Mouse (Mus musculus): Measurements from ENCODE around the gene Rnls. TPM values are rescaled to one million over a fixed set of nuclear protein-coding genes. Genes with fewer than 3 reads are reported as not detected.
A peak's percentile ranks its signal among the peaks of the same experiment; 100 is the strongest.

Rnls gene
- polyA plus RNA-seq, 2 experiments = 1.0 to 7.3 TPM

DNA sequence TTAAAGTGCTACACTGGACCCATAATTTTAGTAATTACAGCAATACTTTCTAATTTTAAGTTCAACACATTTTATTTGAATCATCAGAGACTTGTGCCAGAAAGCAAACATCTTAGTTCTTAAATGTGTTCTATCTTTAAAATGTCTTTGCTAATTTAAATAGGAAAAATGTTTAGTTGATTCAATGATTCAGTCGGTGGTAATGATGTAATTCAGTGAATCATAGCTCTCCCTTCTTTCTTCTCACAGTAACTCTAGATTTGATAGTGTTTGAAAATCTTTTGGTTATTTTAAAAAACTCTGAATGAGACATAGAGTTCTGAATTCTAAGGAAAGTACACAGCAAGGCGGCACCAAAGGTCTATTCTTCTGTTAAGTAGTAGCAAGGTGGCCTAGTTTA, 23.3 kb downstream of the Rnls start:
- no peak overlapping the region for H3K4me2 ChIP-seq (replicated peaks; ENCODE audit: low read depth, low read length, severe bottlenecking)
- H3K27ac ChIP-seq (replicated peaks; ENCODE audit: low read depth, low read length) = no peak overlapping the region
- 81% methylated on average over 2 of the region's 2 CpGs for WGBS
- no peak for TF ChIP-seq POLR2A (IDR thresholded peaks at IDR 0.05; ENCODE audit: borderline replicate concordance, extremely low read depth, insufficient read depth, insufficient read length)
- DNase-seq (ENCODE audit: low spot score) = no peak
- H3K4me3 ChIP-seq (replicated peaks; ENCODE audit: low read length) = no peak overlapping the region
- H3K27me3 ChIP-seq (ENCODE audit: control insufficient read depth, insufficient read depth, low read length) = no peaks in the 10 kb centered on the region
- H3K9ac ChIP-seq (ENCODE audit: low read depth, low read length, severe bottlenecking) = no peak overlapping the region
- no peak for ATAC-seq (ENCODE audit: low FRiP score, low read depth)
- no peaks in the 10 kb centered on the region for H3K36me3 ChIP-seq (ENCODE audit: control insufficient read depth, insufficient read depth, low read length)
- H3K4me1 ChIP-seq (ENCODE audit: control insufficient read depth, insufficient read depth, low read length) = no peaks in the 10 kb centered on the region
- no peaks in the 10 kb centered on the region for H3K9me3 ChIP-seq (ENCODE audit: control insufficient read depth, low read length)

DNA sequence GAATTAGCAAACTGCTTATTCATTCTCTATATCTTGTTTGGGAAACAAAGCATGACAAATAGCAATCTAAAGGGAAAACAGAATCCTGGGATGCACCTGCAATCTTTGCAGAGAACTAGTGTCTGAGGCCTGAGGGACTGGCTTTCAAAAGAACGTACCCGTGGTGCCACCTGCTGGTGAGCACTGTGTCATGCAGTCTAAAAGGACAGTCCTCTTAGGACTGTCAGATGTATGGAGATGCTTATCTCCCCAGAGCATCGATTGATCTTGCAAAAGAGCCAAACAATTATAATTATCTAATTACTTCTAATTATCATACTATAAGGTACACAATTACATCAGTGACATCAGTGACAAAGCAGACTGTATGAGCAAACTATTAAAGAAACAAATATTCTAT, 25.4 kb downstream of the Rnls start:
- WGBS = 5% methylated on average over 3 of the region's 3 CpGs
- peak; percentile 68; the same call in 1 of the 2 replicates for ATAC-seq (ENCODE audit: low FRiP score, low read depth)
- Histone ChIP-seq H3K9me3 (ENCODE audit: control insufficient read depth, low read length) (no peaks in the 10 kb centered on the region), H3K27me3 (ENCODE audit: control insufficient read depth, insufficient read depth, low read length) (no peaks in the 10 kb centered on the region), H3K4me3 (replicated peaks; ENCODE audit: low read length) (no peak overlapping the region), H3K9ac (ENCODE audit: low read depth, low read length, severe bottlenecking) (no peak overlapping the region), H3K4me2 (replicated peaks; ENCODE audit: low read depth, low read length, severe bottlenecking) (no peak overlapping the region), H3K27ac (replicated peaks; ENCODE audit: low read depth, low read length) (no peak overlapping the region), H3K36me3 (ENCODE audit: control insufficient read depth, insufficient read depth, low read length) (no peaks in the 10 kb centered on the region), H3K4me1 (ENCODE audit: control insufficient read depth, insufficient read depth, low read length) (no peaks in the 10 kb centered on the region)
- no peak for TF ChIP-seq POLR2A (IDR thresholded peaks at IDR 0.05; ENCODE audit: borderline replicate concordance, extremely low read depth, insufficient read depth, insufficient read length)
- DNase-seq (ENCODE audit: low spot score) = peak; percentile 68

DNA sequence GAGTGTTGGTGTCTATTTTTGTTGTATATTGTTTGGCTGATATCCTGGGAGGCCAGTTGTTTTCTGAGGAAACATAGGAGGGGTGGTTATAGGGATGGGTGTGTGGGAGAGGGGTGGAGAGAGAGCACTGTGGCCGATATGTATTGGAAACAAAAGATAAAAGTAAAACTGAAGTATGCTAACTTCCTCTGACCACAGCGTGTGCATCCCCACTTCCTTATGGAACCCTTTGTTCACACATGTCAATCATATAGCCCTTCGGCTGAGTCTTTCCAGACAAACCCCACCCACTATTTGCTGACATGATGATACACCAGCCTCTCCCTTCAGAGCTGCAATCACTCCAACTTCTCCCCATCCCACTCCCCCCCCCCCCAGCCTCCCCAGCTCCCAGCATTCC, 35.1 kb downstream of the Rnls start:
- Histone ChIP-seq H3K4me3 (replicated peaks; ENCODE audit: low read length) (no peak overlapping the region), H3K4me1 (ENCODE audit: control insufficient read depth, insufficient read depth, low read length) (no peaks in the 10 kb centered on the region), H3K9ac (ENCODE audit: low read depth, low read length, severe bottlenecking) (no peak overlapping the region), H3K27ac (replicated peaks; ENCODE audit: low read depth, low read length) (no peak overlapping the region), H3K36me3 (ENCODE audit: control insufficient read depth, insufficient read depth, low read length) (no peaks in the 10 kb centered on the region), H3K4me2 (replicated peaks; ENCODE audit: low read depth, low read length, severe bottlenecking) (no peak overlapping the region), H3K9me3 (ENCODE audit: control insufficient read depth, low read length) (no peaks in the 10 kb centered on the region), H3K27me3 (ENCODE audit: control insufficient read depth, insufficient read depth, low read length) (no peaks in the 10 kb centered on the region)
- no peak for TF ChIP-seq POLR2A (IDR thresholded peaks at IDR 0.05; ENCODE audit: borderline replicate concordance, extremely low read depth, insufficient read depth, insufficient read length)
- 70% methylated on average over 3 of the region's 3 CpGs for WGBS
- no peak for DNase-seq (ENCODE audit: low spot score)
- ATAC-seq (ENCODE audit: low FRiP score, low read depth) = no peak

DNA sequence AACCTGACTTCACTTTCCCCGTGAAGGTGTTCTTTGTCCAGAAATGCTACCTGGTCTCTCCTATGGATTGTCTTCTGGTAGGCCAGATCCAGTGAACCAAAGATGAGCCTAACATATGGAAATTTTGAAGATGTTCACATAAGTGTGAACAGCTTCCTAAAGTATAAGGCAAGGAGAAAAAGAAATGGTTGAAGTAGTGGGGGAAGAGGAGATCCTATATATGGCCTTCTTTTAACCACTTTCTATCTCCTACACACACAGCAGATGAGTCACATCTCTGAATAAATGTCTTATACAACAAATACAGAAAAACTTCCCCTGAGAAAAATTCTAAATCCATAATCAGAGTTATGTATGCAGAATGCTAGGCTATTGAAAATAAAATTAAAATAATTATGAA, 52.0 kb downstream of the Rnls start:
- ATAC-seq (ENCODE audit: low FRiP score, low read depth) (no peak), DNase-seq (ENCODE audit: low spot score) (no peak)
- TF ChIP-seq POLR2A (IDR thresholded peaks at IDR 0.05; ENCODE audit: borderline replicate concordance, extremely low read depth, insufficient read depth, insufficient read length) = no peak
- Histone ChIP-seq H3K36me3 (ENCODE audit: control insufficient read depth, insufficient read depth, low read length) (no peaks in the 10 kb centered on the region), H3K4me2 (replicated peaks; ENCODE audit: low read depth, low read length, severe bottlenecking) (no peak overlapping the region), H3K9me3 (ENCODE audit: control insufficient read depth, low read length) (no peaks in the 10 kb centered on the region), H3K9ac (ENCODE audit: low read depth, low read length, severe bottlenecking) (no peak overlapping the region), H3K27ac (replicated peaks; ENCODE audit: low read depth, low read length) (no peak overlapping the region), H3K27me3 (ENCODE audit: control insufficient read depth, insufficient read depth, low read length) (no peaks in the 10 kb centered on the region), H3K4me1 (ENCODE audit: control insufficient read depth, insufficient read depth, low read length) (no peaks in the 10 kb centered on the region), H3K4me3 (replicated peaks; ENCODE audit: low read length) (no peak overlapping the region)
- 89% methylated on average over 1 of the region's 1 CpGs for WGBS

DNA sequence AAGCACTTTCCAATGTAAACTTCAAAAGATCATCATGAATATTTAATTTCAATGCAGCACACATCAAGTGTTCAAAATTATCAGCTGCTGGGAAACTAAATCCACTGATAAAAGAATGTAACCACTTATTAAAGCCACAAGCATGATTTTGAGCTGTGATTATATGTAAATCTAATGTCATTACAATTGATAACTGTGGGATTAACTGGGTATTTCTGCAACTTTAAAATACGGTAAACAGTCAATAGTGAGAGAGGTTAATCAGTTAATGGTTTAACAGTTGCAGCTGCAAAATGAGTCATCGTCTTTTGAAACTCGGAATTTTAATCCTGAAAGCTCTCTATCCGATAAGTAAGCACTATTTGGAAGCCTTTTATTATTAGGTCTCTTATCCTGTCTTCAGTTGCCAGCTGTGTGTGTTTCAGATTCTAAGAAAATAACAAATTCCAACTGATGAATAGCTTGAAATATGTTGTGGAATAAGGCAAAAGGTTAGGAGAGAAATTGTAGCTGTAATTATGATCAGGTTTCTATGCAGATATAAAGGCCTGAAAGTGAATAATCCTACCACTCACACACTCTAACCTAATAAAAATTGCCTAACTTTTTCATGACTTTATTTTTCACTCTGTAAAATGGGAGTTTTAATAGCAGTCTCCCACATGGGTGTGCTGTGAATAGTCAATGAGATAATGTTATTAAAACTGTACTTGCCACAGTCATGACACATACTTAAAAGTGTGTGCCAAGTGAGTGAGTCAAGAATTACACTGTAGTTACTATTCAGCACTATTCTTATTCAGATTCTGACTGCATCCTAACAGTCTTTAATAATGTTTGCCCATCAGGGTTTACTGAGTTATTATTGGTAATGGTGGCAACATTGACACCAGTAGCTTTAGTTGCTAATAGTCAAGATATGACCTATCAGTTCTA, 65.1 kb downstream of the Rnls start:
- H3K9ac ChIP-seq (ENCODE audit: low read depth, low read length, severe bottlenecking) = no peak overlapping the region
- DNase-seq (ENCODE audit: low spot score) = no peak
- no peaks in the 10 kb centered on the region for H3K27me3 ChIP-seq (ENCODE audit: control insufficient read depth, insufficient read depth, low read length)
- ATAC-seq (ENCODE audit: low FRiP score, low read depth) = no peak
- WGBS = 75% methylated on average over 4 of the region's 4 CpGs
- H3K4me2 ChIP-seq (replicated peaks; ENCODE audit: low read depth, low read length, severe bottlenecking) = no peak overlapping the region
- no peaks in the 10 kb centered on the region for H3K9me3 ChIP-seq (ENCODE audit: control insufficient read depth, low read length)
- H3K4me3 ChIP-seq (replicated peaks; ENCODE audit: low read length) = no peak overlapping the region
- no peaks in the 10 kb centered on the region for H3K4me1 ChIP-seq (ENCODE audit: control insufficient read depth, insufficient read depth, low read length)
- no peak overlapping the region for H3K27ac ChIP-seq (replicated peaks; ENCODE audit: low read depth, low read length)
- no peaks in the 10 kb centered on the region for H3K36me3 ChIP-seq (ENCODE audit: control insufficient read depth, insufficient read depth, low read length)
- TF ChIP-seq POLR2A (IDR thresholded peaks at IDR 0.05; ENCODE audit: borderline replicate concordance, extremely low read depth, insufficient read depth, insufficient read length) = no peak

Data from limb, embryonic 14.5 days (tissue).